Mouse (Mus musculus): ENCODE results near the gene Casr. TPM values are rescaled to one million over a fixed set of nuclear protein-coding genes. Genes with fewer than 3 reads are reported as not detected.

Gene Casr
- not detected for polyA plus RNA-seq (2017; shearing (Covaris generic))

DNA sequence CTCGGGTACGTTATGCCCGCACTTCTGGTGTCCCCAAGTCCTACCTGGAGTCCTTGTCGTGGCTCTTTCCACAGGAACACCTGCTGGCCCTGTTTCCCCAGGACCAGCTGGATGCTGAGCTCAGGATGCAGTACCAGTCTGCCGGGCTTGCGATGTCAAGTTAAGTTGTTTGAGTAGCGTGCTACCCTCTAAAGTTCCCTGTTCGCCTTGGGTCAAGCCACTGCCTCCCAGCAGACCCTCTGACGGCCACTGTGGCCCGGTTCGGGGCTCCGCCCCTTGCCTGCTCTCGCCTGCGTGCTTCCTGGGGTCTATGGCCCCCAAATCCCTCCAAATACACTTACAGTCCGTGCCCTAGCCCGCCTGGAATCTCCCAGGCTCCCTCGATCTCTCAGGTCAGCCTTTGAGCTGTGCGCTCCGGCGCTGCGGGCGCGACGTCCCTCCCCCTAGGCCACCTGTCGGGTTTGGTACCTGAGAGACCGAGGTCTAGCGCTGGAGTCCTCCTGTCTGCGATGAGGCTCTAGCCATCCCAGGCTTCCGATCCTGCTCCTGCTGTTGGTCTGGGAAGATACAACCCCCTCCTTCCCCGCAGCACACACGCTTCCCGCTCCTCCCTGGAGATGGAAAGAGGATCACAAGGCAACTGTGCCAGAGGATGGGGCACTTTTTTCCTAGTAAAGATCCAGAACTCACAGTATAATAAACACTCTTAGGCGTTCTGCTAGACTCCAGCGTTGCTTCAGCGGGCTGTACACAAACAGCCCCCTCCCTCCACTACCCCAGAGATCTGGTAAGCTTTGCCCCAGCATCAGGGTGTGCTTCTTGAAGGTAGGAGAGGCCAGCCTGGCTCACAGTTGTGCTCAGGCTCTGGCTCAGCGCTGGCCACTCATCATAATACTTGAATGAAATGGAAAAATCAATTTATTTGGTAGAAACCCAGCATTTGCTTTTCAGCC, at the start of gene Casr:
Gene Casr (minus strand): TSS at position 756 of the 953 bp plus-strand sequence.

DNA sequence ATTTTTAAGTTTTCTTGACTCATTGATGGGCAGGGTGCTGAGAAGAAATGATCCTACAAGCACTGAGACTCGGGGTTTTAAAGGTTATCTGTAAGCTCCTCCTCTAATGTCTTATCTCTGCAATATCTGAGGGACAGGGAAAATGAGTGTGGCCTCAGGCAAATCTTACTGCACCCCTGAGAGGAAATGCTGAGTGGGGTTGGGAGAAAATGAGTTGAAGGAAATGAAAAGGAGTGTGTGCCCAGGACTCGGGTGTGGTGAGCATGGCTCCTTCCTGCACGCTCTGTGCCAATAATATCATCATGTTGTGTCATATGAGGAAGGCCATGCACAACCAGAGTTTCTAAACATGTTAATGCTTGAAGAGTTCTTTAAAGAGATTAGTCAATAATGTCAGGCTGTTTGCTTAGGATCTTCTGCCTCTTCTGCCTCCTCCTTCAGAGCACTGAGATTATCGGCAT, 106.6 kb downstream of the Casr start, which contains the start of gene Stfa3:
Gene Stfa3 (minus strand): TSS at position 51 of the 461 bp plus-strand sequence.

Other genes starting within 250 kb of the Casr start
- gene BC117090, start 227.8 kb downstream of the Casr start, polyA plus RNA-seq (2017; shearing (Covaris generic)) = not detected
- not detected for gene BC100530, start 194.4 kb downstream of the Casr start, polyA plus RNA-seq (2017; shearing (Covaris generic))
- gene Stfa2, start 153.7 kb downstream of the Casr start, polyA plus RNA-seq (2017; shearing (Covaris generic)) = not detected
- not detected for gene Stfa3, start 106.7 kb downstream of the Casr start, polyA plus RNA-seq (2017; shearing (Covaris generic))
- gene Cd86, start 103.9 kb upstream of the Casr start, polyA plus RNA-seq (2017; shearing (Covaris generic)) = 34.8 TPM
- gene Ildr1, start 131.8 kb upstream of the Casr start, polyA plus RNA-seq (2017; shearing (Covaris generic)) = 10.4 TPM
- gene Slc15a2, start 222.8 kb upstream of the Casr start, polyA plus RNA-seq (2017; shearing (Covaris generic)) = 1.2 TPM

Measured in CD4-positive, CD25-positive, alpha-beta regulatory T cell (primary cell).